Comparison of ENCODE assay signal across 18 mouse cellular contexts in the genomic region with DNA sequence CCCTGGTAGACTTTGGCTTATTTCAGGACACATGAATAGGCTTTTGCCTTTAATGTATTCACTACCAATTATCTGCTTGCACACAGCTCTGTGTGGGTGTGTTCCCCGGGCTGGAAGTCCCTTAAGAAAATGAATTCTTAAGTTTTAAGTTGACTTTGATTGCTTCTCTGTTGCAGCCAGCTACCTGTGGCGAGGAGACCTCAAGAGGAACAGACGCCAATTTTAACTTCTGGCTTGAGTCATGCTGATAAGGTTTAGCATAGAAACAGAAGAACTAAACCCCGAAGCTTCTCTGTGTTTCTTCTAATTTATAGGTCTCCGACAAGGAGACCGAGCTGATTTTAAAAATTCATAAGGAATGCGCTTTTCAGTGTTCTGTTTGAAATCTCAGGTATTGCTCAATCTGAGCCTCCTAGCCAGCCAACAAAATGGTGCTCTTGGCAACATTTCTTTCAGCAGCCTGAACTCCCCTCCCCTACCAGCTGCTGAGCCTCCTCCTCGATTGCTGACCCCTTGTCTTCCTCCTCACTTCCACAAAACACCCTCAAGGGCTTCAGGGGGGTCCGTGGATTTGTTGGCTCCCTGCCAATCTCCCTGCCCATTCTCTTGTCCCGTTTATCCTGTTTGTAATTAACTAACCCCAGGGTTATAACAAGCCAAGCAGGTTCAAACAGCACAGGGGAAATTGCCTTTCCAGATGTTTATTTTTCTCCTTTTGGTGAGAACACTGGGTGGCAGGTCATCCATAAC. TPM values are rescaled to one million over a fixed set of nuclear protein-coding genes. Genes with fewer than 3 reads are reported as not detected.
A peak's percentile ranks its signal among the peaks of the same experiment; 100 is the strongest.
DNase-seq lines count a peak whose midpoint lies in the region; ATAC-seq and TF ChIP-seq lines count a peak whose summit lies in the region.
"Had no signal": no experiment of that assay in that cellular context is flagged by ENCODE, and none has a peak within 500 bp of the region (broad histone marks: within the 10 kb centered on the region; RNA-seq: fewer than 3 reads in every experiment).

No protein-coding gene starts in this region.

- intact Hi-C loops in left cerebral cortex, adult 2 months (cut with DNase I), result no loop called here

- WGBS in lung, postnatal 0 days, result 32% methylated on average over 10 of the region's 10 CpGs
- 60% methylated on average over 10 of the region's 10 CpGs for WGBS in limb, embryonic 10.5 days

- peak; percentile 36 for DNase-seq in lung, postnatal 0 days (ENCODE audit: low spot score)
- no peak for DNase-seq in lung, postnatal 4 days
- peak; percentile 36 for DNase-seq in brain, embryonic 14.5 days (ENCODE audit: low read depth)
- DNase-seq in kidney, adult 18-20 months, result peak; percentile 32
- DNase-seq in limb, embryonic 10.5 days (ENCODE audit: low spot score), result peak; percentile 40
- DNase-seq in left cerebral cortex, adult 2 months (ENCODE audit: extremely low spot score in 1 of 2, low spot score in 2 of 2), result no peak
- DNase-seq in heart, adult 9 months (ENCODE audit: low spot score in 2 of 2), result no peak
- DNase-seq: adrenal gland, postnatal 25 days; cerebellum, adult 11 months; heart, adult 2 months; heart, postnatal 36 days; layer of hippocampus, postnatal 36 days; right cerebral cortex, adult 18-20 months; thymus, adult 18-20 months had no signal

- no peak overlapping the region for H3K27ac ChIP-seq in lung, postnatal 0 days (ENCODE audit: low read length)
- H3K27ac ChIP-seq in limb, embryonic 10.5 days, result no peak overlapping the region
- H3K27ac ChIP-seq in left cerebral cortex, adult 2 months, result no peak overlapping the region
- H3K27ac ChIP-seq: heart, adult 2 months; intestine, embryonic 15.5 days; liver, embryonic 15.5 days had no signal

- no peak overlapping the region for H3K4me3 ChIP-seq in lung, postnatal 0 days (ENCODE audit: low read depth, low read length)
- no peak overlapping the region for H3K4me3 ChIP-seq in limb, embryonic 10.5 days
- H3K4me3 ChIP-seq in left cerebral cortex, adult 2 months, result no peak overlapping the region
- H3K4me3 ChIP-seq: heart, adult 2 months; intestine, embryonic 15.5 days; liver, embryonic 15.5 days; megakaryocyte, embryonic 14.5 days had no signal

- TF ChIP-seq CTCF in lung, postnatal 0 days (IDR thresholded peaks at IDR 0.05), result no peak
- TF ChIP-seq CTCF in brain, embryonic 14.5 days (IDR thresholded peaks at IDR 0.05; ENCODE audit: borderline replicate concordance, extremely low read depth, insufficient read depth, insufficient read length), result no peak
- TF ChIP-seq CTCF in left cerebral cortex, adult 2 months (IDR thresholded peaks at IDR 0.05), result no peak

- no peak for ATAC-seq in lung, postnatal 0 days
- ATAC-seq in megakaryocyte, adult 5-6 weeks (ENCODE audit: poor library complexity, severe bottlenecking), result no peak
- ATAC-seq: intestine, embryonic 15.5 days had no signal

- no peaks in the 10 kb centered on the region for H3K4me1 ChIP-seq in lung, postnatal 0 days (ENCODE audit: insufficient read depth, low read depth, low read length)
- peaks cover 24% of the 10 kb centered on the region for H3K4me1 ChIP-seq in limb, embryonic 10.5 days
- H3K4me1 ChIP-seq: intestine, embryonic 15.5 days; liver, embryonic 15.5 days; megakaryocyte, embryonic 14.5 days had no signal

- H3K9me3 ChIP-seq in lung, postnatal 0 days (ENCODE audit: low read length), result no peaks in the 10 kb centered on the region
- no peaks in the 10 kb centered on the region for H3K9me3 ChIP-seq in limb, embryonic 10.5 days (replicated peaks)
- H3K9me3 ChIP-seq: intestine, embryonic 15.5 days; liver, embryonic 15.5 days had no signal

- H3K9ac ChIP-seq in lung, postnatal 0 days (replicated peaks; ENCODE audit: low read depth), result no peak overlapping the region
- H3K9ac ChIP-seq: intestine, embryonic 15.5 days; liver, embryonic 15.5 days had no signal

- TF ChIP-seq POLR2A in brain, embryonic 14.5 days (IDR thresholded peaks at IDR 0.05; ENCODE audit: borderline replicate concordance, extremely low read depth, insufficient read depth, insufficient read length, poor library complexity, severe bottlenecking), result no peak

- no peaks in the 10 kb centered on the region for H3K36me3 ChIP-seq in lung, postnatal 0 days (ENCODE audit: insufficient read depth, low read length)
- no peaks in the 10 kb centered on the region for H3K36me3 ChIP-seq in limb, embryonic 10.5 days
- H3K36me3 ChIP-seq: intestine, embryonic 15.5 days; liver, embryonic 15.5 days had no signal

- H3K27me3 ChIP-seq in lung, postnatal 0 days (replicated peaks; ENCODE audit: insufficient read depth, low read length), result no peaks in the 10 kb centered on the region
- H3K27me3 ChIP-seq in limb, embryonic 10.5 days (ENCODE audit: low read depth, poor library complexity, severe bottlenecking), result no peaks in the 10 kb centered on the region
- H3K27me3 ChIP-seq: intestine, embryonic 15.5 days; liver, embryonic 15.5 days had no signal

- TF ChIP-seq EP300 in lung, postnatal 0 days (IDR thresholded peaks at IDR 0.05), result no peak

- H3K4me2 ChIP-seq in lung, postnatal 0 days (replicated peaks; ENCODE audit: low read depth, low read length), result no peak overlapping the region
- H3K4me2 ChIP-seq: intestine, embryonic 15.5 days; liver, embryonic 15.5 days had no signal

RNA-seq across cellular contexts. Expression of gene Bicdl1, which starts 27.2 kb away (rescaled TPM):
- 12.4 and 14.1 TPM in 2 replicates for polyA plus RNA-seq in lung, postnatal 0 days (2015; fragmentation: Nextera tagmentation; extraction: Ambion mirVana)
- polyA plus RNA-seq in brain, embryonic 14.5 days (2012; rRNA removed), result 165 and 168 TPM in 2 replicates
- polyA plus RNA-seq in limb, embryonic 10.5 days (2016; fragmentation: Nextera tagmentation; extraction: Ambion mirVana), result 7.1 and 8.3 TPM in 2 replicates
- 100 to 1,000 TPM; 164 to 172 TPM for total RNA-seq in left cerebral cortex, adult 2 months (2021)
- total RNA-seq in megakaryocyte, adult 5-6 weeks (2015), result 0.73 and 1.3 TPM in 2 replicates
- total RNA-seq in megakaryocyte, adult 5-6 weeks (2017), result 1.1 and 3.8 TPM in 2 replicates

Comparison
In these comparisons a context has a peak if more than half of its experiments do, and no peak if none do; other contexts are left out.
1. DNase-seq: peak in lung, postnatal 0 days (single experiment), brain, embryonic 14.5 days (single experiment), kidney, adult 18-20 months (single experiment) and limb, embryonic 10.5 days (single experiment); none in lung, postnatal 4 days (0 of 2), left cerebral cortex, adult 2 months (0 of 2) and heart, adult 9 months (0 of 2).
2. RNA of gene Bicdl1, which starts 27.2 kb away (polyA plus RNA-seq): 165 to 168 TPM in brain, embryonic 14.5 days; 12.4 to 14.1 TPM in lung, postnatal 0 days and 7.1 to 8.3 TPM in limb, embryonic 10.5 days; every median in the first group is over 10 times any median in the second.